Mouse (Mus musculus): ENCODE measurements around the gene Gm2115. TPM values are rescaled to one million over a fixed set of nuclear protein-coding genes. Genes with fewer than 3 reads are reported as not detected.

Gene Gm2115
- polyA plus RNA-seq (2015; fragmentation: Illumina TruSeq; extraction: RNeasy Lipid Tissue Mini Kit (QIAGEN cat#74804); ENCODE audit: insufficient read depth, low replicate concordance), result 0.06 TPM

DNA sequence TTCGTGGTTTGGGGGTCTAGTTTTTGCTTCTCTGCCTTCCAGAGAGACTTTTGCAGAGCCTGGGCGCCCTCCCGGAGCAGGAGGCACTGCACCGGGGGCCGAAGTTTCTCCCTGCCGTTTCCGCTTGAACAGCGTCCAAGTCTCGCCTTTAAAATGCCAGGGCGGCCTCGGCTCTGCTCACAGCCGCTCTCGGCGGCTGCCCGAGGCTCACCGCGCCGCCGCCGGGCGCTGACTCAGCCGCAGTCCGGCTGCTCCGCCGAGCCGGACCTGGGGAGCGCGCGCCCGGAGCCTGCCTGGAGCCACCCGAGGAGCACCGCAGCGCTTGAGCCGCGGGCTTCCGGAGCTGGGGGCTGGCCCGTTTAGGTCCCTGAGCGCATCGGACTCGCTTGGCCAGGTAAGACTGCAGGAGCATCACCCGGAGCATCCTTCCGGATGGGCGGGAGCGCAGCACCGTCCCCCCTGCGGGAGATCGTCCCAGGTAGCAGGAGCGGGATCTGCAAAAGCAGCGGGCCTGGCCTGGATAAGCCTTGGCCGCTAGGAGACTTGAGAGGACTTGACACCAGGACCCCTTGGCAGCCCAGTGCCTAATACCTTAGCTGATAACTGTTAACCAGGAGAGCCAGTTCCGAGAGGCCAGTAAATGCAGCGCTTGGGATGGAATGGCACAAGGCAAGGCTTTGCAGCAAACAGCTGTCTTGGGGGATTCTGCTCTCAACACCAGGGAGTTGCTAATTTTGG is at the start of gene Gm2115:
Gene Gm2115, plus strand, starts transcription at position 159 of the 738 bp plus-strand sequence.

DNA sequence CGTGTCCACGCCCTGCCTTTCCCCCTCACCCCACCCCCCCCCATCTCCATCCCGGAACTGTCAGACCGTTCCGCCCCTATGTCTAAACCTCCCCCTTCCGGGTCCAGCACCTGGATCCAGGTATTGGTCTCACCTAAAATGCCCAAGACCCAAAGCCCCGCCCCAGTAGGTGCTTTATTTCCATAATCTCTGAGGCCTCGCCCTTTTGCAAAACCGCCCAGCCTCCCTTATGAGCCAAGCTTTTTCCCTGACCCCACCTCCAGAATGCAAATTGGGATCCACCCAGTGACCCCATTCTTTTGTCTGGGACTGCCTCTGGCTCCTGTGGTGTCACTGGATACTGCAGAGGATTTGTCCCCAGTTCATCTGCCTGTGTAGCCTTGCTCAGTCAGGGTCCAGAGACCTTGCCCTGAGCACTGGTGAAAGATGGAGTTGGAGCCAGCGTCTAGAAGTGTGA is 77.6 kb downstream of the Gm2115 start, which contains the start of gene Fah:
Gene Fah, minus strand, starts transcription at position 430 of the 457 bp plus-strand sequence.

Other genes with a start within 250 kb of the Gm2115 start
- gene Arnt2, start 118.8 kb upstream of the Gm2115 start, polyA plus RNA-seq (2015; fragmentation: Illumina TruSeq; extraction: RNeasy Lipid Tissue Mini Kit (QIAGEN cat#74804); ENCODE audit: insufficient read depth, low replicate concordance), result 2.0 TPM
- gene Fah, start 77.8 kb downstream of the Gm2115 start, polyA plus RNA-seq (2015; fragmentation: Illumina TruSeq; extraction: RNeasy Lipid Tissue Mini Kit (QIAGEN cat#74804); ENCODE audit: insufficient read depth, low replicate concordance), result 4.3 TPM
- 291 TPM for gene Zfand6, start 161.0 kb downstream of the Gm2115 start, polyA plus RNA-seq (2015; fragmentation: Illumina TruSeq; extraction: RNeasy Lipid Tissue Mini Kit (QIAGEN cat#74804); ENCODE audit: insufficient read depth, low replicate concordance)

Measured in spleen, adult 10 weeks (tissue).